Mouse (Mus musculus) ovary, postnatal 36 days (tissue): ENCODE data around the gene Igfbp6.
A peak's percentile ranks its signal among the peaks of the same experiment; 100 is the strongest.

Experiments
- DNase-seq: peaks from one replicate; pipeline ENCODE4 v3.0.0; 2022; ENCODE audit warnings: low spot score, mixed read lengths

The Igfbp6 gene

GRCm38 (mm10) chr15:102175736-102176319 lies 31.7 kb downstream of the Igfbp6 start:
- no peak for DNase-seq

- no peak for DNase-seq
Measured at GRCm38 (mm10) chr15:102176571-102177316, 32.6 kb downstream of the Igfbp6 start.

- no peak for DNase-seq
Measured at GRCm38 (mm10) chr15:102177417-102177816, 33.3 kb downstream of the Igfbp6 start.

GRCm38 (mm10) chr15:102178279-102178678 lies 34.1 kb downstream of the Igfbp6 start:
- peak; percentile 74 for DNase-seq

- DNase-seq = no peak
Measured at GRCm38 (mm10) chr15:102179106-102179505, 34.9 kb downstream of the Igfbp6 start.

- no peak for DNase-seq
Measured at GRCm38 (mm10) chr15:102179924-102180323, 35.8 kb downstream of the Igfbp6 start.

- no peak for DNase-seq
Measured at GRCm38 (mm10) chr15:102183076-102183475, 38.9 kb downstream of the Igfbp6 start.

- no peak for DNase-seq
Measured at GRCm38 (mm10) chr15:102186239-102186638, 42.1 kb downstream of the Igfbp6 start.

GRCm38 (mm10) chr15:102188096-102188495 lies 43.9 kb downstream of the Igfbp6 start:
- DNase-seq = no peak

GRCm38 (mm10) chr15:102188883-102189282 lies 44.7 kb downstream of the Igfbp6 start:
- DNase-seq = no peak

- no peak for DNase-seq
Measured at GRCm38 (mm10) chr15:102191699-102192098, 47.5 kb downstream of the Igfbp6 start.

GRCm38 (mm10) chr15:102192271-102192812 lies 48.2 kb downstream of the Igfbp6 start:
- no peak for DNase-seq

GRCm38 (mm10) chr15:102192820-102193386 lies 48.7 kb downstream of the Igfbp6 start:
- DNase-seq = no peak

GRCm38 (mm10) chr15:102193652-102194051 lies 49.5 kb downstream of the Igfbp6 start:
- DNase-seq = no peak

- no peak for DNase-seq
Measured at GRCm38 (mm10) chr15:102194439-102194838, 50.3 kb downstream of the Igfbp6 start.

GRCm38 (mm10) chr15:102195373-102195772 lies 51.2 kb downstream of the Igfbp6 start:
- no peak for DNase-seq

GRCm38 (mm10) chr15:102198841-102199240 lies 54.7 kb downstream of the Igfbp6 start:
- no peak for DNase-seq
